Mouse (Mus musculus) heart, postnatal 14 days (tissue): ENCODE results near the gene BC051019. TPM values are rescaled to one million over a fixed set of nuclear protein-coding genes. Genes with fewer than 3 reads are reported as not detected.
A peak's percentile ranks its signal among the peaks of the same experiment; 100 is the strongest.

Source experiments
- DNase-seq, 2 experiments: peaks; one replicate each; pipeline ENCODE4 v3.0.0; 2021 to 2022
- intact Hi-C: fragments of 180-260 bp; cut with DNase I; formaldehyde crosslinking; loops from one replicate; pipeline ENCODE4 v1.15.1; 2025
- total RNA-seq, 2 experiments: library from RNA; stranded (reverse); gene quantifications; 2 replicates each; pipeline ENCODE4 v1.2.3; 2021

Gene BC051019
- total RNA-seq, 2 experiments from 2014 or later: 0.38 TPM; not detected in 1

DNA sequence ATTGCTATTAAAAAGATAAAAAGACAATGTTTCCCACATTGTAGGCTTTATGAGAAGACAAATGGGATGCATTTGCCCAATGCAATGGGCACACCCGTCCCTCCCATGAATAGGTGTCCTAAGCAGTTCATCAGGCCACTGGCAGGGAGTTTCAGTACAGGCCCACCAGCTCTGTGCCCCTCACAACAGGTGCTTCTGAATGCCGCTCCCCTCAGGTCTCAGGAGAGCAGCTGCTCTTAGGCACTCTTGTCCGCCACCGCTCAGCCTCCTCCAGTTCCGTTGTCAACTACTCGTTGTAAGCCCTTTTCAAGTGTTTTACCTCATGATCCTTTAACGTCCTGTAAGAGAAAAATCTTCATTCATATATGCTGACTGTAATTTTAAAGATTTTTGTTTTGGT lies 11.5 kb downstream of the BC051019 start:
- no peak for DNase-seq
- intact Hi-C loops: no loop called here

DNA sequence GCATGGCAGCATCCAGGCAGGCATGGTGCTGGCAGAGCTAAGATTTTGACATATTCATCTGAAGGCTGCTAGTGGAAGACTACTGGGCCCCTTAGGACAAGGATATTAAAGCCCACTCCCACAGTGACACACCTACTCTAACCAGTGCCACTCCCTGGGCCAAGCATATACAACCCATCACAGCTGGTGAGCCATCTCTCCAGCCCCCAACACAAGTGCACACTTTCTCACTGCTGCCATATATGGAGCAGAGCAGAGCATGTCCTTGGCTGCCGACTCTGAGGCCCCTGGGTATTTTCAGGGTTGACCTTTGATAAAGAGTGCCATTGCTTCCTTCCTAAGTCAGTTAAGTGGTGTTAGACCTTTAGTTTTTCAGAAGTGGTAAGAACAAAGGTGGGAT lies 13.6 kb downstream of the BC051019 start:
- intact Hi-C loops: no loop called here

DNA sequence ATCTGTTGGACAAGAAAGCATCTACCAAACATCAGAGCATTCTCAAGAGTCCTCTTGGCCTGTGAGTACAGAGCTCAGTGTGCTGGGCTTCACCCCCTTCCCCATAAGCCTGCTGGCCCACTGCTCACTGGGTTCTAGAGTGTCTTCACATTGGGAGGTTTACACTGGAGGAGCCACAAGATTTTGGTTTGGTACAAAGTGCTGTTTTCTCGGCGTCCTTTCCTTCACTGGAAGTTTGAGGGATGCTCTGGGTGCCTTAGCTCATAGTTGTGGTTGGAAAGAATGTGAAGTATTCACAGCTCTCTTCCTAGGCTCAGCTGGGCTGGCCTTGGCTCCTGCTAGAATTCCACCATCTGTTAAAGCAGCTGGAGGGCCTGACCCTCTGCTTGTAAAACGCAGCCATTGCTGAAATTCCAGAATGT lies 14.7 kb downstream of the BC051019 start:
- DNase-seq: peak; percentile 41 to 56
- intact Hi-C loops: loop anchor here (5.0 to 10.0 kb wide), 2 partner anchors 258 to 356 kb away; partner anchors contain the start of gene Zfp143

More for the DNA sequence above, 13.6 kb downstream of the BC051019 start:
- no peak for DNase-seq

- intact Hi-C loops: loop anchor here (2.0 to 10.0 kb wide), 3 partner anchors 186 to 358 kb away; partner anchors contain the start of gene Zfp143
- peak; percentile 54 to 64 for DNase-seq
These were observed 16.4 kb downstream of the BC051019 start for GRCm38 (mm10) chr7:109707023-109707785.

DNA sequence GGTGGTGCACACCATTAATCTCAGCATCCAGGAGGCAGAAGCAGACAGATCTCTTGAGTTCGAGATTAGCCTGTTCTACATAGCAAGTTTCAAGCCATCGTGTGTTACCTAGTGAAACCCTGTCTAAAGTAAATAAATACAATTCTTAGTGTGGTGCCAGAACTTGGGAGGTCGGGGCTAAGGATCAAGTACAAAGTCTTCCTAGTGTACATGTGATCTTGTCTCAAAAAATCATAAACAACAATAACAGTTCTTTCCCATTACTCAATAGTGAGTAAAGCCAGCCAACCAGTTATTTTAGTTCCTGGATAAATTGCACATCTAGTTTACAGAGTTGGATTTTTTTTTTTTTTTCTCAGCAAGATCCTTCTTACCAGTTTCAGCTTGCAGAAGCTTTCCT lies 19.2 kb downstream of the BC051019 start:
- no peak for DNase-seq
- intact Hi-C loops: loop anchor here (10.0 kb wide), 1 partner anchor 360 kb away; the partner anchor contains the start of gene Zfp143

GRCm38 (mm10) chr7:109704016-109704377 lies 19.7 kb downstream of the BC051019 start:
- DNase-seq: no peak
- intact Hi-C loops: loop anchor here (10.0 kb wide), 1 partner anchor 361 kb away; the partner anchor contains the start of gene Zfp143

DNA sequence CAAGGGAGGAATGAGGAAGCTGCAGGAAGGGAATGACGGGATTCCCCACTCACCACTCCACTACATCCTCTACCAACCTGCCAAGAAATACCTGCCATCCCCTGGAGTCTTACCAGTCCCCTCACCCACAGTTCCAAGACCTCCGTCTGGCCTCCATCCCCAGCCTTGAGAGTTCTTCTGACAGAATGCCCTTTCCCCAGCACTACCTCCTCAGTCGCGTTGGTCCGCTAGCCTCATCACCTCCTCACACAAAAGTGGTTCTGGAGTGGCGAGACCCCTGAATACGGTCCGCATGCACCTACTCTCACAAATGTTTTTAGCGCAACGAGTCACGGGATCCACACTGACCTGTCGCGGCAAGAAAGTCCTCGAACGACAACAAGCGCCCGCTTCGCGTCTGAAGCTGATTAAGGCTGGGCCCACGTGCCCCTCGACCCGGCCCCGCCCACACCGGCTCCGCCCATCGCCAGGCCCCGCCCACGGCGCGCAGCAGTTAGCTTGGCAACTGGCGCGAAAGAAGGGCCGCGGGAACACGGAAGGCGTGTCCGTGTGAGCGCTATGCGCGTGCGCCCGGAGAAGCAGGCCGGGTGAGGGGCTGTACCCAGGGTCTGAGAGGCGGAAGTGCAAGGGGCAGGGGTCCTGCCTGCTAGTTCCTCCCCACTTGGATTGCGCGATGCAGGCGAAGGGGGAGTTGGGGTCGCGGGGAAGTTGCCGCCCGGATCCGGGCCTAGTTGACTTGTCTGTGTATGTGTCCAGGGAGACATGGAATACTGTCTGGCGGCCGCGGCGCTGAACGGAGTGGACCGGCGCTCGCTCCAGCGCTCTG lies 20.2 kb downstream of the BC051019 start, which contains the start of the genes St5 and Akip1:
Gene St5 (minus strand): TSS at position 416 of the 826 bp plus-strand sequence.
Gene Akip1 (plus strand): TSS at position 501 of the 826 bp plus-strand sequence.
- intact Hi-C loops: loop anchor here (2.0 to 10.0 kb wide), 2 partner anchors 31 to 361 kb away; partner anchors contain the start of gene Zfp143
- DNase-seq: peak; percentile 96 to 98

DNA sequence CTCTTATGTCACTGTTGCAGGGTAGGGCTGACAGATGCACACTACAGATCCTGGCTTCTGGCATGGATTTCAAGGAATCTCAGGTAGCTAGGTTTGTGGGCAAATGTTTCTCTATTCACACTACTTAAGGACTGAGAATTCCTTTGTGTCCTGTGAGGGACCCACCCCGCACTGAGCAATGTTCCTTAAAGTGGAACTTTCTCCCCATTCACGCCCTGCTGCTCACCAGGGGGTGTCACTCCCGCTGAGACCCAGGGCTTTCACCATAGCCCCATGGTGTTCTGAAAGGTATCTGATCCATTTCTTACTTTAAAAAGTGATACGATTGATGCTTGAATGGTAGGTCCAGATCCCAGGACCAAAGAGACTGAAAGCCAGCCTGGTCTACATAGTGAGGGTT lies 20.9 kb downstream of the BC051019 start:
- intact Hi-C loops: loop anchor here (2.0 to 10.0 kb wide), 2 partner anchors 30 to 362 kb away; partner anchors contain the start of gene Zfp143
- DNase-seq: no peak

DNA sequence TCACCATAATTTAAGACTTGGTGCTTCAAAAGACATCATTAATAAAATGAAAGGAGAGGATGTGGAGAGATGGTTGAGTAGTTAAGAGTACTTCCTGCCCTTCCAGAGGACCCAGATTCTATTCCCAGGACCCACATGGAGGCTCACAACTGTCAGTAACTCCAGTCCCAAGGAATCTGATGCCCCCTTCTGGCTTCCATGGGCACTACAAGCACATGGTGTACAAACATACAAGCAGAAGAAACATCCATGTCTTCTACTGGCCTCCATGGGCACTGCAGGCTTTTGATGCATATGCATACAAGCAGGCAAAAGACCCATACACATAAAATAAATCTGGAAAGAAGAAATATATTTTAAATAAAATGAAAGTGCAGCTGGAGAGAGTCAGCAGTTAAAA lies 23.4 kb downstream of the BC051019 start:
- intact Hi-C loops: loop anchor here (10.0 kb wide), 1 partner anchor 365 kb away; the partner anchor contains the start of gene Zfp143

GRCm38 (mm10) chr7:109695339-109695726 lies 28.3 kb downstream of the BC051019 start:
- intact Hi-C loops: no loop called here
- DNase-seq: no peak

More for the DNA sequence above, 23.4 kb downstream of the BC051019 start:
- DNase-seq: no peak

DNA sequence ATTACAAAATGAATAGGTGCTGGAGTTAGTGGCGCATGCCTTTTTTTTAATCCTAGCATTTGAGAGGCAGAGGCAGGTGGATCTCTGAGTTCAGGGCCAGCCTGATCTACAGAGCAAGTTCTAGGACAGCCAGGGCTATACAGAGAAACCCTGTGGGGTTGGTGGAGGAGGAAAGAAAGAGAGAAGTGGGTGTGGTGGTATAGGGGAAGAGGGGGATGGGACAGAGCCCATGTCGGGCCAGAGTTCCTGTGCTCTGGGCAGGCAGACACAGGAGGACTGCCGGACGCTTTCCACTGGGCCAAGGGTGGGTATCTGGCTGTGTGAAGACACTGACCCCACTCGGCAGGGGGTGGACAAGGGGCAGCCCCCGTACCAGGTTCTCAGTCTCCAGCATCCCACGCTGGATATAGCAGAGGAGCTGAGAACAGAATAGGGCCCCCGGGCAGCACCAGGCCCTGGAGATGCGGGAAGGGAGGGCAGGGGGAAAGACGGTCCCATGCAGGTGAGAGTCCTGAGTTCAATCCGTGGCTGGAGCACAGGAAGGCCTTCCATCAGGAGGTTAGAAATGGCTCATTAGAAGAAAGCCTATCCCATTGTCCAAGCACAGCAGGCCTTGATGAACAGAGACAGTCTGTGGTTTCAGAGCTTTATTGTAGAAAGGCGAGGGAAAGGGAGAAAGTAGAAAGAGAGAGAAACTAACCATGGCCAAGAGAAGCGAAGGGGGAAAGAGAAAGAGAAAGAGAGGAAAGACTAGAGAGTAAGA lies 28.9 kb downstream of the BC051019 start:
- intact Hi-C loops: no loop called here

DNA sequence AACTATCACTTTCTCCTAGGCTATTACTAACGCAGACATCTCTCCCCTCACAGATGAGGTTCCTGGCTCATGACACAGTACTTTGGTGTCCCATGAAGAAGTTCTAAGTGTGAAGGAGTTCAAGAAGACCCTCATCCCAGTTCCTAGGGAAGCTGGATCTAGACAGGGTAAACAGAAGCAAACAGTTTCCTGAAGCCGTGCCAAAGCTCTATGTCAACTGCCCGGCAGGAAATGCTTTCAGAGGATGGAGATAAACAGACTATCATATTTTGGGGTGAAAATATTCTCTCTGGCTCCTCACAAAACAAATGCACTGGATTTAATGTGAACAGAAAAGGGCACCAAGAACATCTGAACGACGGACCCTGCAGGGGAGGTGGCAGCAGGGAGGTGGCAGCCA lies 32.7 kb downstream of the BC051019 start:
- peak; percentile 17 to 38 for DNase-seq
- intact Hi-C loops: no loop called here

More for the DNA sequence above, 28.9 kb downstream of the BC051019 start:
- DNase-seq: no peak

DNA sequence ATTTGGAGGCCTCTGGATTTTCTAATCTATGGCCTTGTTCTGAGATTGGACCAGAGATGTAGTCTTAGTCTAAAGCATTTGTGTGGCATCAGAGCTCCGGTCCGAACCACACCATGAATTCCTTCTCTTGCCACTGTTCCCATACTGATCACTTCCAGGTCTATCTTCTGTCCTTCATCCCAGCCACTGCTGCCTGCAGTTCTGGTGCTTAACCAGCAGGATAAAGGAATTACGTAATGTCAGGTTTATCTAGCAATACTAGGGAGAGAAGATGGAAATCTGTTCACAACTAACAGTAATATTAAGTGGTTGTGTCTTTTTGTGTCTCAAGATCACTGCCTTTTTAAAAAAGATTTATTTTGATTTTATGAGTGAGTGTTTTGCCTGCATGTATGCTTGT lies 33.5 kb downstream of the BC051019 start:
- intact Hi-C loops: no loop called here
- no peak for DNase-seq

DNA sequence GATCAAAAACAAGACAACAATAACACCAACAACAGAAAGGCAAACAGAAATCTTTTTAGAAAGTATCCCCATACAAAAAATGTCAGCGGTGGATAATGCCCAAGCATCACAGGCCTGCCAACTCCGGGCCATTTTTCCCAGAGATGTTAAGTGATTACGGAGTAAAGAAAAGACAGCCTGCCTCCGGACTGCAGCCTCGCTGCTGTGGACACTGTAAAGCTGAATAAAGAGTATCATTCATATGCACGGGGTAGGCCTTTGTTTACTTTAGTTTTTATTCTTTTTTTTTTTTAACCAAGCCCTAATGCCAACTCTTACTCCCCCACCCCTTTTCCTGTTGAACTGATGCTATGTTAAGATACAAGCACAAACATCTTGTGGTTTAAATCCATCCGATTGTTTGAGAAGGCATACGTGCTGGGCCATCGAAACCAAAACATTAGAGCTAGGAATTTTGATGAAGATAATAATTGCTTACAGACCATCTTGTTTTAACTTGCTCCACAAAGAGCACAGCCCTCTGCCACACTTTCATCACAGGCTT lies 37.0 kb downstream of the BC051019 start:
- intact Hi-C loops: no loop called here
- no peak for DNase-seq

- DNase-seq: no peak
- intact Hi-C loops: no loop called here
These were observed 42.8 kb downstream of the BC051019 start for GRCm38 (mm10) chr7:109680879-109681278.

DNA sequence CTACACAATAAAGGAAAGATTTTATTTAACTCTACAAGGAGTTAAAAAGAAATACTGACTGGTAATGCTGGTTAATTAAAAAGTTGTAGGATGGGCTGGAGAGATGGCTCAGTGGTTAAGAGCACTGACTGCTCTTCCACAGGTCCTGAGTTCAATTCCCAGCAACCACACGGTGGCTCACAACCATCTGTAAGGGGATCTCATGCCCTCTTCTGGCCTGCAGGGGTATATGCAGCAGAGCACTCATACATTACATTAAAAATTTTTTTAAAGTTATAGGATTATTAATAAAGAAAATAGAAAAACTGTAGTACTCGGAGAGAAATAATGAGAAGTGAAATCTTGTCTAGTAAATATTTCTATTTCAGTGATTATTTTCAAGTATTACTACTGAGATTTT lies 43.4 kb downstream of the BC051019 start:
- no peak for DNase-seq
- intact Hi-C loops: no loop called here

- intact Hi-C loops: loop anchor here (5.0 kb wide), 1 partner anchor 38 kb away; no protein-coding TSS in a partner anchor
- no peak for DNase-seq
These were observed 48.6 kb downstream of the BC051019 start for GRCm38 (mm10) chr7:109674944-109675628.

DNA sequence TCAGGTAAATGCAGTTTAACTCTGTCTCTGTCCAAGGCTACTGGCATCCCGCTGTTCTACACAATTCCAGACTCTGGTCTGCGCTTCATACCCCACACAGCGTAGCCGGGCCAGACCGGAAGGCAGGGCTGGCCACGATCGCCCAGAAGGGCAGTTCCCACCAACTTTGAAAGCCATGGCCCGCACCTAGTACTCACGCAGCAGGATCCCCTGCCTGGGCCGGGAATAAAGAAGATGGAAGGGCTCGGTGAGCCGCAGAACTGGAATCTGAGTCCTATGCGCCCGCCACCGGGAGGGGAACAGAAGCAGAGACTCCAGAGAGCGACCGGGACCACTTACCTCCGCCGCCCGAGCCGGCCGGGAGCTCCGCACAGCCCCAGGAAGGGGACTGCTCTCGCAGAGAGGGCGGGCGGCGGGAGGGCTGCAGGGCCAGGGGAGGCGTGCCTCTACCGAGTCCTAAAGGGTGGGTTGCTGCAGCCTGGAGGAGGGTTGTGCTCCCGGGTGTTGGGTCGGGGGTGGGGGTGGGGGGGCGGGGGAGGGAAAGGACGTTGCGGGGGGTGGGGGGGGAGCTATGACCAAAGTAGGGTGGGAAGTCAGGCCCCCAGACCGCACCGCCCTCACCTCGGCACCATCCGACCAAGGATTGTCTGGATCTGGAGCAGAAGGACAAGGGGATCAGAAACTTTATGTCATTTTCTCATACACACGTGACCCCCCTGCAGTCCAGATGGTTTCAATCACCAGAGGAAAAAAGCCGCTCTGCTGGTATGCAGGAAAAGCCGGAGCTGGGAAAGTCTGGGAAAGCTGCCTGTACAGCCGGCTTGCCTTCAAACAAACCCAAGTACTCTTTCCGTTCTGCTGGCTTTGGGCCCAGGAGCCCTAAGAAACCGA lies 51.8 kb downstream of the BC051019 start:
- DNase-seq: peak; percentile 80
- intact Hi-C loops: loop anchor here (2.0 to 5.0 kb wide), 2 partner anchors 31 to 35 kb away; partner anchors contain the start of genes Akip1 and St5
